Mouse (Mus musculus) limb, embryonic 15.5 days (tissue): ENCODE results near the gene Ptprk. TPM values are rescaled to one million over a fixed set of nuclear protein-coding genes. Genes with fewer than 3 reads are reported as not detected.
A peak's percentile ranks its signal among the peaks of the same experiment; 100 is the strongest.

Experiments used
- ATAC-seq: fragments of 200-750 bp; cut with Nextera tagmentation; 2 replicates; pipeline ENCODE4 v1.8.0; 2017; ENCODE audit warnings: low read depth, moderate TSS enrichment; ENCODE audit not compliant: insufficient number of reproducible peaks, low FRiP score, low TSS enrichment
- H3K27ac ChIP-seq: fragments of 300-500 bp; sonication (generic); 2 replicates; pipeline ENCODE4 v1.5.1; 2015; ENCODE audit warnings: moderate library complexity, mild to moderate bottlenecking, inconsistent platforms
- H3K27me3 ChIP-seq: fragments of 300-500 bp; sonication (generic); 2 replicates; pipeline ENCODE4 v1.6.1; 2015; ENCODE audit warnings: inconsistent platforms
- H3K36me3 ChIP-seq: fragments of 300-500 bp; sonication (generic); 2 replicates; pipeline ENCODE4 v1.6.1; 2015; ENCODE audit warnings: inconsistent platforms
- H3K4me1 ChIP-seq: fragments of 300-500 bp; sonication (generic); 2 replicates; pipeline ENCODE4 v1.6.1; 2015; ENCODE audit warnings: inconsistent platforms
- H3K4me2 ChIP-seq: fragments of 300-500 bp; sonication (generic); 2 replicates; pipeline ENCODE4 v1.6.1; 2015; ENCODE audit warnings: mild to moderate bottlenecking, inconsistent platforms
- H3K4me3 ChIP-seq: fragments of 300-500 bp; sonication (generic); 2 replicates; pipeline ENCODE4 v1.5.1; 2015; ENCODE audit warnings: mild to moderate bottlenecking, inconsistent platforms
- H3K9ac ChIP-seq: fragments of 300-500 bp; sonication (generic); 2 replicates; pipeline ENCODE4 v1.6.1; 2015; ENCODE audit warnings: inconsistent platforms
- H3K9me3 ChIP-seq: fragments of 300-500 bp; sonication (generic); 2 replicates; pipeline ENCODE4 v1.6.1; 2016; ENCODE audit warnings: inconsistent platforms
- WGBS: fragments of 180-500 bp; shearing (Covaris S2); methylation state at CpG from one replicate; pipeline ENCODE4 v1.1.7; 2015; 5-methylcytosine and 5-hydroxymethylcytosine counted together
- polyA plus RNA-seq: library from polyadenylated mRNA; unstranded; fragments of >200 nt; fragmentation: Nextera tagmentation; extraction: Ambion mirVana; gene quantifications from 2 replicates; pipeline ENCODE4 v1.2.1, GENCODE M21; 2015

Gene Ptprk
- polyA plus RNA-seq, 1 experiment from 2014 or later, result 25.1 TPM

GRCm38 (mm10) chr10:28200609-28201008 is 126.0 kb downstream of the Ptprk start:
- H3K36me3 ChIP-seq, result no peaks in the 10 kb centered on the region
- H3K4me2 ChIP-seq, result no peak overlapping the region
- no peak for ATAC-seq
- H3K4me3 ChIP-seq, result no peak overlapping the region
- H3K27me3 ChIP-seq, result no peaks in the 10 kb centered on the region
- no peak overlapping the region for H3K27ac ChIP-seq
- no peaks in the 10 kb centered on the region for H3K4me1 ChIP-seq
- no peaks in the 10 kb centered on the region for H3K9me3 ChIP-seq
- WGBS, result 94% methylated on average over 3 of the region's 3 CpGs
- no peak overlapping the region for H3K9ac ChIP-seq

GRCm38 (mm10) chr10:28209394-28209793 is 134.8 kb downstream of the Ptprk start:
- Histone ChIP-seq H3K4me3 (no peak overlapping the region), H3K4me2 (no peak overlapping the region), H3K9ac (no peak overlapping the region), H3K4me1 (0 out of 2 replicates have a peak, but pooled peaks cover 6% of the 10 kb centered on the region), H3K27ac (no peak overlapping the region), H3K27me3 (no peaks in the 10 kb centered on the region), H3K36me3 (no peaks in the 10 kb centered on the region), H3K9me3 (no peaks in the 10 kb centered on the region)
- ATAC-seq, result peak; percentile 80; the same call in 1 of the 2 replicates

DNA sequence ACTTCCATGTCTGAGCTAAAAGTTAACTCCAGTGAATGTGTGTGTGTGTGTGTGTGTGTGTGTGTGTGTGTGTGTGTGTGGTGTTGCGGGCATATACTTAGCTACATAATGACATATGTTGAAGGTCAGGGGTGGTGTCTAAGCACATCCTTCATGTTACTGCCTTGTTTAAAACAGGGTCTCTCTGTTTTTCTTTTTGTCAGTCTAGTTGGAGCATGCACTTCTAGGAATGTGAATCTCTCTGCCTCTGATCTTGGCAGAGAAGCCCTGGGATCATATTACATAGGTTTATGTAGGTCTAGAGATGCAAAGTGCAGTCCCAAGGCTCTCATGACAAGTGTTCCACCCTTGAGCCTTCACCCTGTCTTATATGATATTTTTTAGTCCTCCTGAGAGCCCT is 137.5 kb downstream of the Ptprk start:
- ATAC-seq, result no peak
- Histone ChIP-seq H3K4me1 (0 out of 2 replicates have a peak, but pooled peaks cover 6% of the 10 kb centered on the region), H3K9ac (no peak overlapping the region), H3K4me2 (no peak overlapping the region), H3K27ac (no peak overlapping the region), H3K27me3 (no peaks in the 10 kb centered on the region), H3K4me3 (no peak overlapping the region), H3K9me3 (no peaks in the 10 kb centered on the region), H3K36me3 (no peaks in the 10 kb centered on the region)
- WGBS, result 65% methylated on average over 1 of the region's 1 CpGs

GRCm38 (mm10) chr10:28215153-28215552 is 140.5 kb downstream of the Ptprk start:
- WGBS, result 88% methylated on average over 6 of the region's 6 CpGs
- no peaks in the 10 kb centered on the region for H3K27me3 ChIP-seq
- no peak for ATAC-seq
- H3K9ac ChIP-seq, result no peak overlapping the region
- H3K27ac ChIP-seq, result no peak overlapping the region
- H3K9me3 ChIP-seq, result no peaks in the 10 kb centered on the region
- H3K4me3 ChIP-seq, result no peak overlapping the region
- 0 out of 2 replicates have a peak, but pooled peaks cover 6% of the 10 kb centered on the region for H3K4me1 ChIP-seq
- no peak overlapping the region for H3K4me2 ChIP-seq
- H3K36me3 ChIP-seq, result no peaks in the 10 kb centered on the region

GRCm38 (mm10) chr10:28223602-28224001 is 149.0 kb downstream of the Ptprk start:
- Histone ChIP-seq H3K4me3 (no peak overlapping the region), H3K36me3 (no peaks in the 10 kb centered on the region), H3K9ac (no peak overlapping the region), H3K27ac (no peak overlapping the region), H3K4me1 (peaks cover 12% of the 10 kb centered on the region), H3K9me3 (no peaks in the 10 kb centered on the region), H3K27me3 (no peaks in the 10 kb centered on the region), H3K4me2 (no peak overlapping the region)
- 65% methylated on average over 6 of the region's 6 CpGs for WGBS
- no peak for ATAC-seq

DNA sequence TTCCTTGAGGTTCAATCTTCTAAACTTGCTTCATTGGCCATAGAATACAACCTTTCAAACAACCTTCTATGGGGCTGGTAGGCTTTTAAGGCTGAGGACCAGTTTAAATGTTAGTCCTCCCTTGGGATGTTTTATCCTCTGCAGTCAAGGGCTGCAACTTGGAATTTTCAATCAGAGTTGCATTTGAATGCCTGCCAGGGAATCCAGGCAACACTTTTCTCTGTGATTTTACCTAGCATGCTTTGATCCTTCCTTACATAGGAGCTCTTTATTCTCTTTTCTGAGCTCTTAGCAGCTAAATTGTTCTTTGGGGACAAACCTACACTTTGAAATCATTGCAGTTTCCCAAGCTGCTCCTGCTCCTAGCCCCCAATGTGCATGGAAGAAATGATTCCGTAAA is 149.8 kb downstream of the Ptprk start:
- ATAC-seq, result no peak
- 44% methylated on average over 1 of the region's 1 CpGs for WGBS
- H3K4me3 ChIP-seq, result no peak overlapping the region
- H3K9ac ChIP-seq, result no peak overlapping the region
- no peaks in the 10 kb centered on the region for H3K36me3 ChIP-seq
- H3K27ac ChIP-seq, result peak overlapping the region; percentile 38; the same call in 1 of the 2 replicates
- H3K9me3 ChIP-seq, result no peaks in the 10 kb centered on the region
- no peak overlapping the region for H3K4me2 ChIP-seq
- H3K27me3 ChIP-seq, result no peaks in the 10 kb centered on the region
- peaks cover 12% of the 10 kb centered on the region for H3K4me1 ChIP-seq

- no peak for ATAC-seq
- WGBS, result 12% methylated on average over 5 of the region's 5 CpGs
- Histone ChIP-seq H3K36me3 (no peaks in the 10 kb centered on the region), H3K9ac (no peak overlapping the region), H3K9me3 (no peaks in the 10 kb centered on the region), H3K4me3 (no peak overlapping the region), H3K27ac (no peak overlapping the region), H3K4me1 (peaks cover 12% of the 10 kb centered on the region), H3K27me3 (no peaks in the 10 kb centered on the region), H3K4me2 (no peak overlapping the region)
Measured at GRCm38 (mm10) chr10:28225536-28226075, 151.0 kb downstream of the Ptprk start.

- no peak overlapping the region for H3K4me3 ChIP-seq
- 80% methylated on average over 4 of the region's 4 CpGs for WGBS
- ATAC-seq, result no peak
Measured at GRCm38 (mm10) chr10:28227732-28228131, 153.1 kb downstream of the Ptprk start.

GRCm38 (mm10) chr10:28228208-28228607 is 153.6 kb downstream of the Ptprk start:
- Histone ChIP-seq H3K27me3 (no peaks in the 10 kb centered on the region), H3K9me3 (no peaks in the 10 kb centered on the region), H3K27ac (no peak overlapping the region), H3K4me1 (peaks cover 12% of the 10 kb centered on the region), H3K9ac (no peak overlapping the region), H3K4me2 (no peak overlapping the region), H3K4me3 (no peak overlapping the region), H3K36me3 (no peaks in the 10 kb centered on the region)
- no peak for ATAC-seq
- WGBS, result 81% methylated on average over 1 of the region's 1 CpGs

More at GRCm38 (mm10) chr10:28227732-28228131, 153.1 kb downstream of the Ptprk start:
- H3K36me3 ChIP-seq, result no peaks in the 10 kb centered on the region
- no peaks in the 10 kb centered on the region for H3K27me3 ChIP-seq
- no peak overlapping the region for H3K27ac ChIP-seq
- H3K9me3 ChIP-seq, result no peaks in the 10 kb centered on the region
- H3K9ac ChIP-seq, result no peak overlapping the region
- H3K4me1 ChIP-seq, result peaks cover 12% of the 10 kb centered on the region
- H3K4me2 ChIP-seq, result no peak overlapping the region

DNA sequence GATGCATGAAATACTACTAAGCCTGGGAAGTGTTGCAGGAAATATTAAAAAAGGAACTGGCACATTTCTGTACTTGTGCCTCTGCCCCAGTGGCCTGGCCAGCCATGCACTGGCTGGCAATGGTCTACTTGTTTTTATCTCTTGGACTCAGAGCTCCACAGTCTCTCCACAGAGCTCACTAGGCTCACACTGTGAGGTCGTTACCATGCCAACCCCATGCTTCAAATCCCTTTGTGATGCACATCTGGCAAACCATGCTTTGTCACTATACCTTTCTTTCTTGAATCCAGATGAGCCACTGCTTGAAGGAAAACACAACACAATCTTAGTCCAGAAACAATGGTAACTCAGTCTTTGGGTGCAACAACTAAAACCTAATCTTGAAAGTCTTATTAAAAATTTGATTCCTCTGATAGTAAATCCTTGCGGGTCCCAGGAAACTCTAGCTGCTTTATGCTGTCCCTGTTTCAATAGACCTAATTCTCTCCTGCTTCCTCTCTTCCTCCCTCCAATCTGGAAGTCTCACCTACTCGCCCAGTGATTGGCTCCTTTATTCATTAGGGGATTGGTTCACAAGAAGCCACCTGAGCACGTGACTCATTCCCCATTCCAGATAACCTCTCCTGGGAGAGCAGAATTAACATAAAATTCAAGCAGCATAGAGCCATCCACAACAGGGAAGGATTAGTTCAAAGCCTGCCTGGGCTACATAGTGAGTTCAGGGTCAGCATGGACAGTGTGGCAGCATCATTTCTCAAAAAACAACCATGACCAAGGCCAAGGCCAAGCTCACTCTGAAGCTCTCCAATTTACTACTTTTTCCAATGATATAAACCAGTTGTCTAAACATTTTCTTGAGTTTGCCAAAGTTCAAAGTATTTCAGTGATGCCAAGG is 157.9 kb downstream of the Ptprk start:
- Histone ChIP-seq H3K4me2 (no peak overlapping the region), H3K36me3 (no peaks in the 10 kb centered on the region), H3K9me3 (no peaks in the 10 kb centered on the region), H3K4me1 (no peaks in the 10 kb centered on the region), H3K27me3 (no peaks in the 10 kb centered on the region), H3K9ac (no peak overlapping the region), H3K27ac (no peak overlapping the region), H3K4me3 (no peak overlapping the region)
- WGBS, result 64% methylated on average over 4 of the region's 4 CpGs
- ATAC-seq, result no peak

DNA sequence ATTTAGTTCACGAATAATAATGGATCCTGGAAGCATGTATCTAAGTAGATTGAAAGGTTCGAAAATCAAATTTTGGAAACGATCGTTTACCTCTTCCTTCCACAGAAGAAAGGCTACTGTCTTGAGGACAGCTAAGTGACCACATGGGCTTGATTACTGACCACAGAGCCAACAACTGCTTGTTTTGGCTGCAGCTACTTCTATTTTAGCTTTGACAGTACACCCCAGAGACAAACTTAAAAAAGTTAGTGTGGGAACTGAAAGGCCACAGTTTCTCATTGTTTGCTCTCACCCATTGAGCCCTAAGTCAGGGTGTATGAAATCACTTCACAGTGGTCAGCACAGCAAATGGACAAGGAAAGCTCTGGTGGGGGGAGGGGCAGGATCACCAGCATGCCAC is 174.4 kb downstream of the Ptprk start:
- Histone ChIP-seq H3K9me3 (no peaks in the 10 kb centered on the region), H3K36me3 (no peaks in the 10 kb centered on the region), H3K9ac (no peak overlapping the region), H3K4me2 (no peak overlapping the region), H3K4me3 (no peak overlapping the region), H3K4me1 (no peaks in the 10 kb centered on the region), H3K27ac (no peak overlapping the region), H3K27me3 (no peaks in the 10 kb centered on the region)
- no peak for ATAC-seq
- 77% methylated on average over 4 of the region's 4 CpGs for WGBS

DNA sequence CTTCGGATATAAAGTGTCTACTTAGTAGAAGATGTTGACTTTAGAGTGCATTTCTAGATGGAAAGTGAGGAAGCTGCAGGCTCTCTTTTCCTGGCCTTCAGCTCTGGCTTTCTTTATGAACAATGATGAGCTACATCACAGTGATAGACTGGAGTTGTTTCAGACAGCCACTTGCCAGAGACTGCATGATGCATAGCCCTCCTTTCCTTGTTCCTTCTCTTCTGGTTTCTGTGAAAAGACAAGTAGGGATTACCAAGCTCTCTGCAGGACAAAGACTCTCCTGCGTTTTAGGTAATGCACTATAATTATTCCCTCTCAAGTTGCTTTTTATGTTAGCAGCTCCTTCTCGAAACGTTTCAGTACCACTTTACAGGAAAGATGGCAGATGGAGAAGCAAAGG is 176.8 kb downstream of the Ptprk start:
- H3K9me3 ChIP-seq, result no peaks in the 10 kb centered on the region
- H3K4me2 ChIP-seq, result no peak overlapping the region
- H3K9ac ChIP-seq, result no peak overlapping the region
- H3K4me3 ChIP-seq, result no peak overlapping the region
- 48% methylated on average over 4 of the region's 4 CpGs for WGBS
- no peaks in the 10 kb centered on the region for H3K27me3 ChIP-seq
- no peaks in the 10 kb centered on the region for H3K36me3 ChIP-seq
- no peak for ATAC-seq
- no peak overlapping the region for H3K27ac ChIP-seq
- no peaks in the 10 kb centered on the region for H3K4me1 ChIP-seq
